Mouse (Mus musculus) kidney, adult 2 months (tissue): Measurements from ENCODE around the gene Nrp1.

ENCODE experiments used
- CTCF ChIP-seq: fragments of 200-500 bp; conservative IDR thresholded peaks from 2 replicates; pipeline ENCODE4 v1.5.1; 2011; ENCODE audit warnings: low read depth, mild to moderate bottlenecking, control low read depth, low read length, moderate library complexity, mixed read lengths; ENCODE audit not compliant: insufficient read depth, insufficient read length
- POLR2A ChIP-seq: fragments of 200-500 bp; IDR thresholded peaks from one replicate; pipeline ENCODE4 v1.6.1; 2011; ENCODE audit warnings: low read depth, low read length, control low read depth

GRCm38 (mm10) chr8:128476206-128476605 is 117.8 kb downstream of the Nrp1 start:
- TF ChIP-seq POLR2A = no peak
- no peak for TF ChIP-seq CTCF
